Mouse (Mus musculus) adrenal gland, postnatal 14 days (tissue): ENCODE results near the gene Sall4. TPM values are rescaled to one million over a fixed set of nuclear protein-coding genes. Genes with fewer than 3 reads are reported as not detected.
"Not testable (repeated sequence)": the region's sequence is repeated elsewhere in the genome, so short reads cannot be mapped to it uniquely, and the experiment has no call there.

Experiments used
- DNase-seq: peaks from one replicate; pipeline ENCODE4 v3.0.0; 2021; ENCODE audit warnings: mixed read lengths
- total RNA-seq: library from RNA; stranded (reverse); gene quantifications from 2 replicates; pipeline ENCODE4 v1.2.3, GENCODE M21; 2021

Gene Sall4
- total RNA-seq, 1 experiment from 2014 or later: not detected

DNA sequence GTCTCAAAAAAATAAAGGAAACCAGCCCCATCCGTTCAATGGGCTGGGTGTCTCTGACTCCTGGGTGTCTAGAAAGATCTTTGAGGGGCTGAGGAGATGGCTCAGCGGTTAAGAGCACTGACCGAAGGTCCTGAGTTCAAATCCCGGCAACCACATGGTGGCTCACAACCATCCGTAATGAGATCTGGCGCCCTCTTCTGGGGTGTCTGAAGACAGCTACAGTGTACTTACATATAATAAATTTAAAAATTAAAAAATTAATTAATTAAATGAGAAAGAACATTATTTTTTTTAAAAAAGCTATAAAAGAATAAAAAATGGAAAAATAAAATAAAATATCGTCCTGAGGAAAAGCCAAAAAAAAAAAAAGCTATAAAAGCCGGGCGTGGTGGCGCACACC is 23.3 kb downstream of the Sall4 start:
- not testable (repeated sequence) for DNase-seq

- peak; percentile 75 for DNase-seq
Observed at GRCm38 (mm10) chr2:168742649-168743048, 25.1 kb downstream of the Sall4 start.

- peak; percentile 87 for DNase-seq
Observed at GRCm38 (mm10) chr2:168742059-168742627, 25.6 kb downstream of the Sall4 start, which contains the start of gene Atp9a. TSS of gene Atp9a (minus strand) at chr2:168742409.

DNA sequence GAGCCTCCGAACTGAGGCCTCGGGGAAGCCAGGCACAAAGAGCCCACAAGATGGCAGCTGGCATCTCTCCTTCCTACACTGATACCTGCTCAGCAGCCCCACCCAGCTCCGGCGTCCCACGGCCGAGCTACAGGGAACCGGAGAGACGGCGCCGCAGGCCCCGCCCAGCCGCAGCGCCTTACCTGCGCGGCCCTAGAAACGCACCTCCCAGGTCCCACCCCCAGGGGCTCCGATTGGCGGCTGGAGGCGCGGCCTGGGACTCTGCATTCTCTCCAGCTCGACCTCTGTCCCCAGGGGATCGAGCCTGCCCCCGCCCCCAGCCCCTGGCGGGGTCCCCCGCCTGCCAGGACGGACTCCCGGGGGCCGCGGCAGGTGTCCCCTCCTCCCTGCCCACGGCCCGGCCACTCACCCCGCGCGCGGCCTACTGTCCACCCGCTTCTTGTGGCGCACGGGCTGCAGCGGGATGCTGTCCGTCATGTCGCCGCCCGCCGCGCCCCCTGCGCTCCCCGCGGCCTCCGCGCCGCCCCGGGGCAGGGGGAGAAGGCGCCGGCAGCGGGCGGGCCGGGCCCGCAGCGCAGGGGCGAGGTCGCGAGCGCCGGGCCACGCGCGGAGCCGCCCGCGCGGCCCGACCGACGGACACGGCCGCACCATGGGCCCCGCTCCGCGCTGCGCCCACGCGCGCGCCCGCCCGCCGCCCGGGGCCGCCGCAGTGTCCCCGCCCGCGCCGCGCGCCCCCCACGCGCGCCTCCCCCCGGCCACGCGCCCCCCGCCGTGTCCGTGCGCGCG is 26.3 kb downstream of the Sall4 start:
- peak; percentile 85 for DNase-seq

- no peak for DNase-seq
Observed at GRCm38 (mm10) chr2:168740496-168740895, 27.2 kb downstream of the Sall4 start.

DNA sequence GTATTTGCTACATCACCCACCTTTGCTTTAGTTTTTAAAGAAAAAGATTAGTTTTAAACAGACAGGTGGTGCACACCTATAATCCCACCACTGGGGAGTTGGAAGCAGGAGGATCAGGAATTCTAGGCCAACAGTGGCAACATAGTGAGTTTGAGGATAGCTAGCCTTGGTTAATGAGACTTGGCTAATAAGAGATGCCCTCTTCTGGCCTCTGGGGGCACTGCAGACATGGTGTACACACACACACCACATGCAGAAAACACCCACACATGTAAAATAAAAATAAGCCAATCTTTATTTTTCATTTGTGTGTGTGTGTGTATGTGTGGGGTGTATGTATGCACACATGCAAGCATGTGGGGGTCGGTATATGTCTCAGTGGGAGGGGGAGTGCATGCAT is 28.9 kb downstream of the Sall4 start:
- DNase-seq: no peak

- peak; percentile 68 for DNase-seq
Observed at GRCm38 (mm10) chr2:168737878-168738277, 29.9 kb downstream of the Sall4 start.

- DNase-seq: peak; percentile 80
Observed at GRCm38 (mm10) chr2:168734023-168734422, 33.7 kb downstream of the Sall4 start.

DNA sequence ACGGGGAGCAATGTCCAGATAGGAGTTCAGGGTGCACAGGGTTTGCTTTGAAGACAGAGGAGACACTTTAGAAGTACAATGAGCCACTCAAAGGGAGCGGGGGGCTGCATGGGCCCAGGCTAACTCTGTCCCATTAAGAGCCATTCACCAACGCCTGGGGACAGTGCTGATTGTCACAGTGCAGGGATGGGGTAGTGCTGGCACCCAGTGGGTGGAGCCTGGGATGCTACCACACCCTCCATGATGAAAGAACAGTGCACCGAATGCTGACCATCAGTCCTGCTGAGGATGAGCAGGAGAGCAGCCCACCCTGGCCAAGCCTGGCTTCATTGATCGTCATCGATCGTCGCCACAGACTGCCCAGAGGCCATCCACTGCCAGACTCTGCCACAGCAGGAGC is 36.5 kb downstream of the Sall4 start:
- DNase-seq: no peak

GRCm38 (mm10) chr2:168729736-168730135 is 38.0 kb downstream of the Sall4 start:
- DNase-seq: no peak

- DNase-seq: peak; percentile 60
Observed at GRCm38 (mm10) chr2:168728045-168728444, 39.7 kb downstream of the Sall4 start.

- DNase-seq: peak; percentile 92
Observed at GRCm38 (mm10) chr2:168726007-168726406, 41.7 kb downstream of the Sall4 start.

DNA sequence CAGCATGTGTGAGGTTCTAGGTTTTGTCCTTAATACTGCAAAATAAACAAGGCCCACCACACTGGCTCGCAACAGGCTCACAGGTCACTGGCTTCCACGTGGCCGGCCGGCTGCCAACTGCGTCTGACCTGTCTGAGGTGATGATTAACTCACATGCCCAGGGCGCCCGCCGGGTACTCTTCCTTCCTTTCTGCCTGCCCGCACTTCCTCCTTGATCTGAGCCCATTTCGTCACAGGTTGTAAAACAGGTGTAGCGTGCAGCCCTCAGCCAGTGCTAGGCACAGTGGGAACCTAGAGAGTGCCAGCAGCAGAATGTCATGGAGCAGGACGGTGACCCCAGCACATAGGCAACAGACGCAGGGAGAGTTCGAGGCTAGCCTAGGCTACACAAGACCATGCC is 46.4 kb downstream of the Sall4 start:
- DNase-seq: no peak

GRCm38 (mm10) chr2:168719742-168720141 is 48.0 kb downstream of the Sall4 start:
- DNase-seq: no peak

DNA sequence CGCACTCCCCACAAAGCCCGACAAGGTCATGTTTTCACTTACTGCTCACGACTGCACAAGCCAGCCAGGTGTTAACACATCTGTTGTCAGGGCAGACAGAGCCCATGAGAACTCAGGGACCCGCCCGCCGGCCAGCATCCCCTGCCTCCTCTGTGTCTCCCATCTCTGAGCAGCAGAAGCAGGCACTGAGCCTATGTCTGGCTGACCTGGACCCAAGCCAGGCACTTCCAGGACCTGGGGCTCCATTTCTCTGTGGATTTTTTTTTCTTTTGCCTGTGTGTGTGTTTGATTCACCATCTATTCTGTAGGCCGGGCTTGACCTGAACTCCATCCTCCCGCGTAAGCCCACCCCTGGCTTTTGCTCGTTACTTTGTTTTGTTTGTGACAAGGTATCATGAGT is 49.0 kb downstream of the Sall4 start:
- DNase-seq: no peak

DNA sequence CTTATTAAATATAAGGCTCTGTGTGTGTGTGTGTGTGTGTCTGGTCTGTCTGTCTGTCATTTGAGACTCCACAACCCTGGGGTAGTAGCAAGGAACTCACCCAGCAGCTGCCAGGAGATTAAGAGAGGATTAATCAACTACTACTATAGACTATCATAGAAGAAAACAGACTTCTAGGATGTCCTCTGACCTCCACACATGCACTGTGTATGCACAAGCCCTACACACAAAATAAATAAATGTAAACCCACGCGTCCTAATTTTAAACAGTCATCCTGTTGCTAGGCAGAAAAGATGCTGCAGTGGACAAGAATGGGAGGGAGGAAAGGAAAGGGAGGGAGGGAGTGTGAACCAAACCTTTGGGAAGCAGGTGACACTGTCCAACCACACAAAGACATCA is 49.5 kb downstream of the Sall4 start:
- DNase-seq: no peak

- peak; percentile 49 for DNase-seq
Observed at GRCm38 (mm10) chr2:168712199-168713176, 55.3 kb downstream of the Sall4 start.

DNA sequence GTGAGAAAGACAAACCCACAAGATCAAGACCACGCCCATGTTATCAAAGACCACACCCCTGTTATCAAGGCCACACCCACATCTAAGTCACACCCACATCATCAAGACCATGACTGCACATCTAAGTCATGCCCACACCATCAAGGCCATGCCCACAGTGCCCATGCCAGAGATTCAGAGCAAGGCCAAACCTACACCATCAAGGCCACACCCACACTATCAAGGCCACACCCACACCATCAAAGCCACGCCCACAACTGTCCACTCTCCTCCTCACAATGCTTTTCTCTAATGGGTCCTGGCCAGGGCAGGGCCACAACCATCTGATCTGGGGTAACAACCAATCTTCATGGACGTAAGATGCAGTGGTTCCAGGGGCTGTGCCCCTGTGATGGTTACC is 56.8 kb downstream of the Sall4 start:
- peak; percentile 47 for DNase-seq

- no peak for DNase-seq
Observed at GRCm38 (mm10) chr2:168707766-168708165, 60.0 kb downstream of the Sall4 start.

DNA sequence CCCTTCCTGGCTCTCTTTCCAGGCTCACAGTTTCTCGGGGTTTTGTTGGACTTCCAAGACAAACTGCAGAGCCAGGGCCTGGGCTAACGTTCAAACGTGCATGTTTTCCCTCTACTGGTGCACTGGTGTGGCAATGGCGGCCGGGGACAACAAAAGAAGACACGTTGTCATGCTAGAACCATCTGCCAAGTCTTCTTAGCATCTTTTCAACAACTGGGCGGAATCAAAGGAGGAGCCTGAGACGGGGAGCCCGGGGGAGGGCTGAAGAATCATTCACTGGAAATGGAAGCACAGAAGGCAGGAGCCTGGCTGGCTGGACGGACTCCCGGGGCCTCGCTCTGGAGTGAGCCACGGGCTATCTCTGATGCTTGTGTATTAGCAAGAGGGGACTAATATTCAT is 65.5 kb downstream of the Sall4 start:
- no peak for DNase-seq
